Mouse (Mus musculus): ENCODE measurements around the gene Macrod2.

Macrod2 gene

DNA sequence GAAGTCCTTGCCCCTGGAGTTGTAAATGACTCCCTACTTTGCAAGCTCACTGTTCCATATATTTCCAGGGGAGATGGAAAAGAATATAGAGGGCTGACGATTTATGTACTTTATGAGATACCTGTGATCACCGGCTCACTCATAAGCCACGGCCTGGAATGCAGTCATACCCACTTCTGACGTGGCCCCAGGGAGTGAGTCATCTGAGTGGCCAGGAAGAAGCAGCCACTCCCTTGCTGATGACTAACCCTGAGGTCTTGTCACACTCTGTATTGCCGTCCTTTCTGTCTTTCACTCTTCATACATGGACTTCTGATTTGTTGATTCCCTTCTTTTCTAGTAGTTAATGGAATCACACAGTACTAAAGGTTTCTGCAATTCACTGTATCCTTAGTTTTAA lies 395.3 kb downstream of the Macrod2 start:
- DNase-seq (ENCODE audit: low read depth, low spot score), result no peak

DNA sequence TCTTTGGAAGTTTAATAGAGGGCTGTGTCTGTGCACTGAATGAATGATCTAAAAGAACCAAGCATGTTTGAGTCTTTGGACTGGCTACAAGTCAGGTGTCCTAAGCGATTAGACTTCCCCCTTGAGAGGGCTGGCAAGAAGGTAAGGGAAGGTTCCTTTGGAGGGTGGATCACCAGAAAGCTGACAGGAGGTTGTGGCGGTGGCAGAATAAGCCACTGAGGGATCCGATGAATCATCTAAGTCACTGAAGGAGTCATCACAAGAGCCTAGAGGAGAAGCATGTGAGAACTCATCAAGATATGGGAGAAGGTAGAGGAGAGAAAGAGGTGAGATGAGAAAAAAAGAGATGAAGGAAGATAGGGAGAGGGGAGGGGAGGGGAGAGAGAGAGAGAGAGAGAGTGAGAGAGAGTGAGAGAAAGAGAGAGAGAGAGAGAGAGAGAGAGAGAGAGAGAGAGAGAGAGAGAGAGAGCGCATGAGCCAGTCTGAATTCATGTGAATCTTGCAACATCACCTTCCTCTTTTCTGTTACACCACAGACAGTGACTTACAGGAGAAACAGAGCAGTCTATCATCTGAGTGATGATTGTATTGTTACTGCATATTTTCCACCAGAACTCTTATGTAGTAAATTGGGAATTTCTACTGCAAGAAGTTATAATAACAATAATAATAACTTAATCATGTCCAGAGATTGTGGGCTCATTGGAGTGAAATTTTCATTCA lies 398.9 kb downstream of the Macrod2 start:
- no peak for DNase-seq (ENCODE audit: low read depth, low spot score)

GRCm38 (mm10) chr2:140811693-140812092 lies 416.6 kb downstream of the Macrod2 start:
- DNase-seq (ENCODE audit: low read depth, low spot score), result no peak

GRCm38 (mm10) chr2:140819391-140820120 lies 424.4 kb downstream of the Macrod2 start:
- no peak for DNase-seq (ENCODE audit: low read depth, low spot score)

DNA sequence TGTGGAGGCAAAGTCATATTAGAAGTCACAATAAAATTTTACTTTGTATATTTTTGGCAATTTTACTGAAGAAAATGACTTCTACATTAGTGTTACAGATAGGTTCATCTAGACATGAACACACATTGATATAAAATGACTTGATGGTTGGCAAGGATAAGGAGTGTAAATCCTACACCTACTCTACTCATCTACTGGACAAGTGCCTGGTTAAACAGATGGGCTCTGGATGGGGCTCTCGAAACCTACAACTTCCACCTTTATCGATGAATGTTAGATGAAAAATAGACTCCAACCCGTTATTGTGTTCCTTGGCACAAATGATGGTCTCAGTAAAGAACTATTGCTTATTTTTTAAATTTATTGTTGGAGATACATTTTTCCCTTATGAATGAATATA lies 427.3 kb downstream of the Macrod2 start:
- no peak for DNase-seq (ENCODE audit: low read depth, low spot score)

DNA sequence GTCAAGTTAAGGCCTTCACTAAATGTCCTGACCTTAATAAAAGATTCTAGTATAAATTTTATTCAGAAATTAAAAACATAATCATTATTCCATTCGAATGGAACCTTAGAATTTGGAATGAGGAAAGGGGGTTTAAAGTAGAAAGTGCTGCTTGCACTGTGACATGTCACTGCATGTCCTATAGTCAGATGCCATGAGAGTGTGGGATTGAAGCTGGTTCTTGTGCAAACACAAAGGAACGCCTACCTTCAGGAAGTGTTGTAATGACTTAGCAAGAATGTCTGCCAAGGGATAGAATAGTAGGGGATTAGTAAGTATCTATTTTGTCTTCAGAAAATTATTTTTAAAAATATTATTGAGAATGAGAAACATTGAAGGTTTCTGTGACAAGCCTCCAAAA lies 431.1 kb downstream of the Macrod2 start:
- no peak for DNase-seq (ENCODE audit: low read depth, low spot score)

GRCm38 (mm10) chr2:140828859-140829258 lies 433.8 kb downstream of the Macrod2 start:
- no peak for DNase-seq (ENCODE audit: low read depth, low spot score)

DNA sequence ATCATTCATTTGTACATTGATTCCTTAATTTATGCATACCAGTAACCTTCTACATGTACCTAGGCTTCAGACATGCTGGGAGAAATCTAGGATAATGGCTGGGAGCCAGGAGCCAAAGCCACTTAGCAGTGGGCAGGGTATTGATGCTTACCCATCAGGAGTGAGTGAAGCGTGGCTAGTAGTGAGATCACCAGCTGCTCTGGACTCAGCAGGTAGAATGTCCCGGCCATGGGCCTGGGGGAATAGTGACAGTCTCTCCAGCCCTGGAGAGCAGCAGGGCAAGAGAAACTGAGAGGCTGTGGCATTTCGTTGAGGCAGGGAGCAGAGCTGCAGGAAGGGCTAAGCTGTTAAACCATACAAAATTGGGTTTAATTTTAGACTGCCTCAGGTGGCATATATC lies 435.0 kb downstream of the Macrod2 start:
- no peak for DNase-seq (ENCODE audit: low read depth, low spot score)

DNA sequence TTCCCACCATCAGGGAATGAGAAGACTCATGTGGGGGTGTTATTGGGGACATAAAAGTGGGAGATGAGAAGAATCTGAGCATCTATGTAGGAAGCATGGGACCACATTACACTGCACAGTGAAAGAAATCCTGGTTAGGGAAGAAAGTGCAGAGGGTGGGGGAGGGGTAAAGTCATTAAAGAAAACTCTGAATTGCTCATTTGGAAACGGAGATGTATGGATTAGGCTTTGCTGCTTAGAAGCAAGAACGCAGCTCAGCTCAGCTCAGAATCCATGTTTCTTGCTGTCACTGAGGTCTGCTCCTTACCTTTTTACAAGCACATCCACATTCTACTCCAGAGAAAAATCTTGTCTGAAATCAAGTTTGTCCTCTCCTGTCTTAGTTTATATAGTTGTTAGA lies 444.3 kb downstream of the Macrod2 start:
- no peak for DNase-seq (ENCODE audit: low read depth, low spot score)

DNA sequence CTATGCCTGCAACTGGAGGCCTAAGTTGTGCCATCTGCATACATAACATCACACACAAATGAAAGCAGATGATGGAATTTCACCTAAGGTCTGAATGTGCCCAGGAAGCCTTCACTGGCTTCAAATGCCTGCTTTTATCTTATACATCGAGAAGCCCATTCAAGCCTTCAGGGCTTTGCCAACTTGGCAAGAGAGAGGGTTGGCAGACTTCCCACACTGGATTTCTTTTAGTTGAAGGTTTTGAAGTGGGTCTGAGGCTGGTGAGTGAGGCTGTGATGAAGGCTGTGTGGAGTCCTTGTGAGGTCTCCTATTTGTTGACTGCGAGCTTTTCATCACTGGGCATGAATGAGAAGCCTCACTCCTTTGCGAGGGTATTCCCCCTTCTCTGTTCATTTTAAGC lies 444.8 kb downstream of the Macrod2 start:
- DNase-seq (ENCODE audit: low read depth, low spot score), result no peak

- no peak for DNase-seq (ENCODE audit: low read depth, low spot score)
Measured at GRCm38 (mm10) chr2:140844030-140844429, 448.9 kb downstream of the Macrod2 start.

DNA sequence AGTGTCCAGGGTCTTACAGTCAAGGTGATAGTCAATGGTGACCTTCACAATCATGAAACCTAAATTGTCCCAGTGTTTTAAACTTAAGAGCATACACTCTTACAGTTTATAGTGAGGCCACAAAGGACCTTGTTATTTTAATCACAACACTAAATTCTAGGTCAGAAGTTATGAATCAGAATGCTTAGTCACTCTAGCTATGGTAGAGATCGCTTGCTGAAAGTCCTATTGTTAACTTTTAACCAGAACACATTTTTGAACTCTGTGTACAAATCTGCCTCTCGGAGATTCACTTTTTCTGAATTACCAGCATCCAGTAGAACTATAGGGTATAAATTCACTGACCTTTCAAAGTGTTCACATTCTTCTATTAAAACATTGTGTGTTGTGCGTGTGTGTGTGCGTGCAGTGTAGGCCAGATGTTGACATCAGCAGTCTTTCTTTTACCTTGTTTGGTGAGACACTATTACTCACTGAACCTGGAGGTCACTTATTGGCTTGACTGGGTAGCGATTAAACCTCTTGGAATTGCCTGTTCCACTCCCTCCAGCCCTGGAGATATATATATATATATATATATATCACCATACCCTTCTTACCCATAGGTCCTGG lies 452.8 kb downstream of the Macrod2 start:
- no peak for DNase-seq (ENCODE audit: low read depth, low spot score)

DNA sequence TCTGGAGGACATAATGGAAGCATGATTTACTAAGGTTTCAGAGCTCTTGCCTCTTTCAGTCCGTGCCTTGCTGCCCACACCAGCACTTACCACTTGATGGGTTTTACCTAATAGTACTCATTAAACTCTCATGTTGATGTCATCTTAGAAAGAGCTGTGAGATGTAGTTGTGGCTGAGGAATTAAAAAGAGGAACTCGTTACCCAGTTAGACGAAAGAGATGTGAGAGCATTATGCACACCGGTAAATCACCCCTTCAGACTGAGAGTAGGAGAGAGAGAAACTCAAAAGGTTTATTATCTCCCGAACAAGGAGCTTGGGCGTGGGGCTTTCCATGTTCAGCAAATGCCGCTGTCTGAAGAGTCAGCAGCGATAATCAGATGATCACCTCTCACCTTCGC lies 458.4 kb downstream of the Macrod2 start:
- DNase-seq (ENCODE audit: low read depth, low spot score), result no peak

DNA sequence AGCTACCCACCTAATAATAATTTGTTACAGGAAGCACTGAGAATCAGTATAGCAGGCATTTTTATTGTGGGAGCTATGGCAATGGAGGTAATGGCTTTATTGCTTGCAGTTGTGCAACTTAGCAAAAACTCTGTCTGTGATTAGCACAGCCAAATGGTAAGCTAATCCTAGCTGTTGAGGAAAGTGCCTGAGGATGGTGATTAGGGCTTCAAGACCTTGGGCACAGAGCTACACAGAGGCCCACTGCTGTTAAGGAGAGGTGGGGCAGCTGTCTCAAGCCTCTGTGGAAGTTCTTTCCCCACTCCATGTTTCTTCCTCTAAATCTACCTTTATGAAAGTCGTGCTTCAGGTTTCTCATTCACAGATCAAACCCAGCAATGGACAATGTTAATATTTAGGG lies 466.2 kb downstream of the Macrod2 start:
- no peak for DNase-seq (ENCODE audit: low read depth, low spot score)

- DNase-seq (ENCODE audit: low read depth, low spot score), result no peak
Measured at GRCm38 (mm10) chr2:140862736-140863135, 467.6 kb downstream of the Macrod2 start.

DNA sequence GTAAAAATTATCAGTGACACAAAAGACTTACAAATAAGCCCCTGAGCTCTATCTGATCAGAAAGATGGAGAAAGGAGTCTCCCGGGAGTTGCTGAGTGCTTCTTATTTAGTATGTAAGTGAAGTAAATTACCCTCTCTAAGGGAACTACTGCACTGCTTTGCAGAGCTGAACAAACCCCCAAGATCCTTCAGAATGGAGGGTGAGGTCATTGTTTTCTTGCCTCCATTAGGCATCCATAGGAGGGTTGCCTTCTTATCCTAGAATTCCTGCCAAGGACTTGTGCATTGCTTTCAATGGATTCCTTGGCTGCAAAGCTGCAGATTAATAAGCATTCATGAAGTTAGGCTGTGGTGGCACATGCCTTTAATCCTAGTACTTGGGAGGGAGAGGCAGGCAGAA lies 470.5 kb downstream of the Macrod2 start:
- no peak for DNase-seq (ENCODE audit: low read depth, low spot score)

DNA sequence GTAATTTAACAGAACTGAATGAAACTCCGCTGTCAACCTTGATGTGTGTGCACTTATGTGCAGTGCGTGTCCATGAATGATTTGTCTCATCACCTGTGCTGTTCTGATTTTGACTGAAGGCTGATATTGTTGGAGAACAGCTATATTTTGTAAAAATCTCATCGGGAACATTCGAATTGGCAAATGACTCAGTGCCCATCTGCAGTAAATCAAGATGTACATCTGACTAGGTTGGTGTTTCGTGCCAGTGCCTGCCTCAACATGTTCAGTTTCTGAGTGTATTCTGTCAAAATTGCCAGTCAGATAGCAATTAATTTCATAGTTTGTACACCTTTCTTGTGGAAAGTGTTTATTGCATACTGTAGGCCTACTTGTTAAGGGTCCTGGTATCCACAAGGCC lies 472.0 kb downstream of the Macrod2 start:
- no peak for DNase-seq (ENCODE audit: low read depth, low spot score)

DNA sequence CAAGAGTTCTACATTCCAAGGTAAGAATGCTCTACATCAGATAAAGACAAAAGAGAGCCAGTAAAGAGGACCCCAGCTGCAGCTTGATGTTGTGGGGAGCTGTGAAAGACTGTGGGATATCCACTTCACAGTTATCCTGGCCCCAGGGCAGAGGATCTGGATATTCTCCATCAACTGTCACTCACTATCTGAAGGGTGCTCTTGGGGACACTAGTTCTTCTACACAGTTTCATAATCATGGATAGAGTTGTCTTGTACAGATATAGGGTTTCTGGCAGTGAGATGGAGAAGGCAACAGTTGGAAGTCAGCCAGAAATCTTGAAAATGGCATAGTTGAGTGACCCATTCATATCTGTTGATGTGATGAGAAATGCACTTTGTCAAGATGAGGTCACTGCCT lies 490.1 kb downstream of the Macrod2 start:
- no peak for DNase-seq (ENCODE audit: low read depth, low spot score)

GRCm38 (mm10) chr2:140890683-140891082 lies 495.6 kb downstream of the Macrod2 start:
- DNase-seq (ENCODE audit: low read depth, low spot score), result no peak

- DNase-seq (ENCODE audit: low read depth, low spot score), result no peak
Measured at GRCm38 (mm10) chr2:140896396-140897082, 501.4 kb downstream of the Macrod2 start.

GRCm38 (mm10) chr2:140898408-140898985 lies 503.4 kb downstream of the Macrod2 start:
- no peak for DNase-seq (ENCODE audit: low read depth, low spot score)

DNA sequence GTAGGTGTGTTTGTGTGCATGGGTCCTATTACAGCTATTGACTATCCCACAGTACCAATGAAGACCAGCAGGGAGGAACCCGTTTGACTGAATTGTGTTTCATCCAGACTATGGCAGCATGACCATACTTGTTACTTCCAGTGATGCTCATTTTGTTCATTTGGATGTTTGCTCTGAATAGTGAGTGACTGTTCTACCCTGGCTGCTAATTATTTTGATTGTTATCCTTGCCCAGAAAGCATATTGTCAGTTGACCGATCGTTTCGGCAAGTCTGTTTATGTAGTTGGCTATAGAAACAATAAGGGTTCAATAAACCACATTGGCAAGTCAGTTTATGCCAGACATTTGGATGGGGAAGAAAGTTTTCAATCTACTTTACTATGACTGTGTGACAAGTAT lies 510.2 kb downstream of the Macrod2 start:
- DNase-seq (ENCODE audit: low read depth, low spot score), result no peak
